Mouse (Mus musculus): ENCODE results near the gene Sox6.
"Not testable (repeated sequence)": the region's sequence is repeated elsewhere in the genome, so short reads cannot be mapped to it uniquely, and the experiment has no call there.

Gene Sox6

GRCm38 (mm10) chr7:115663399-115663798 is 375.2 kb downstream of the Sox6 start:
- DNase-seq (ENCODE audit: low spot score), result peak; percentile 34

- DNase-seq (ENCODE audit: low spot score), result no peak
Observed at GRCm38 (mm10) chr7:115662121-115662520, 376.5 kb downstream of the Sox6 start.

GRCm38 (mm10) chr7:115646696-115647095 is 391.9 kb downstream of the Sox6 start:
- DNase-seq (ENCODE audit: low spot score), result peak; percentile 41

GRCm38 (mm10) chr7:115645971-115646447 is 392.6 kb downstream of the Sox6 start:
- DNase-seq (ENCODE audit: low spot score), result peak; percentile 63

- peak; percentile 85 for DNase-seq (ENCODE audit: low spot score)
Observed at GRCm38 (mm10) chr7:115645272-115645970, 393.2 kb downstream of the Sox6 start.

GRCm38 (mm10) chr7:115630691-115631090 is 407.9 kb downstream of the Sox6 start:
- DNase-seq (ENCODE audit: low spot score), result no peak

GRCm38 (mm10) chr7:115630287-115630686 is 408.3 kb downstream of the Sox6 start:
- no peak for DNase-seq (ENCODE audit: low spot score)

GRCm38 (mm10) chr7:115628766-115629165 is 409.8 kb downstream of the Sox6 start:
- DNase-seq (ENCODE audit: low spot score), result no peak

GRCm38 (mm10) chr7:115625956-115626355 is 412.6 kb downstream of the Sox6 start:
- no peak for DNase-seq (ENCODE audit: low spot score)

GRCm38 (mm10) chr7:115624907-115625552 is 413.6 kb downstream of the Sox6 start:
- DNase-seq (ENCODE audit: low spot score), result peak; percentile 71

- no peak for DNase-seq (ENCODE audit: low spot score)
Observed at GRCm38 (mm10) chr7:115624451-115624850, 414.1 kb downstream of the Sox6 start.

GRCm38 (mm10) chr7:115615697-115616237 is 422.8 kb downstream of the Sox6 start:
- DNase-seq (ENCODE audit: low spot score), result peak; percentile 51

GRCm38 (mm10) chr7:115607485-115607884 is 431.1 kb downstream of the Sox6 start:
- no peak for DNase-seq (ENCODE audit: low spot score)

- DNase-seq (ENCODE audit: low spot score), result not testable (repeated sequence)
Observed at GRCm38 (mm10) chr7:115606125-115606524, 432.5 kb downstream of the Sox6 start.

- no peak for DNase-seq (ENCODE audit: low spot score)
Observed at GRCm38 (mm10) chr7:115604883-115605282, 433.7 kb downstream of the Sox6 start.

GRCm38 (mm10) chr7:115597376-115597775 is 441.2 kb downstream of the Sox6 start:
- peak; percentile 27 for DNase-seq (ENCODE audit: low spot score)

- DNase-seq (ENCODE audit: low spot score), result no peak
Observed at GRCm38 (mm10) chr7:115580461-115580860, 458.1 kb downstream of the Sox6 start.

- DNase-seq (ENCODE audit: low spot score), result no peak
Observed at GRCm38 (mm10) chr7:115579826-115580225, 458.8 kb downstream of the Sox6 start.

GRCm38 (mm10) chr7:115576387-115576786 is 462.2 kb downstream of the Sox6 start:
- no peak for DNase-seq (ENCODE audit: low spot score)

GRCm38 (mm10) chr7:115574834-115575233 is 463.8 kb downstream of the Sox6 start:
- no peak for DNase-seq (ENCODE audit: low spot score)

GRCm38 (mm10) chr7:115568821-115569240 is 469.8 kb downstream of the Sox6 start:
- peak; percentile 85 for DNase-seq (ENCODE audit: low spot score)

GRCm38 (mm10) chr7:115568301-115568700 is 470.3 kb downstream of the Sox6 start:
- DNase-seq (ENCODE audit: low spot score), result peak; percentile 68

- DNase-seq (ENCODE audit: low spot score), result no peak
Observed at GRCm38 (mm10) chr7:115566818-115567217, 471.8 kb downstream of the Sox6 start.

Measured in embryo, embryonic 10.5 days (tissue).